Mouse (Mus musculus) hindbrain, embryonic 16.5 days (tissue): Measurements from ENCODE around the gene Iqsec1. TPM values are rescaled to one million over a fixed set of nuclear protein-coding genes. Genes with fewer than 3 reads are reported as not detected.

Experiments used
- ATAC-seq: fragments of 200-750 bp; cut with Nextera tagmentation; 2 replicates; pipeline ENCODE4 v1.8.0; 2017; ENCODE audit warnings: moderate TSS enrichment, moderate library complexity
- H3K27ac ChIP-seq: fragments of 300-500 bp; sonication (generic); 2 replicates; pipeline ENCODE4 v1.5.1; 2014; ENCODE audit warnings: low read depth, mild to moderate bottlenecking, control low read depth, low read length, moderate library complexity
- H3K27me3 ChIP-seq: fragments of 300-500 bp; sonication (generic); replicated peaks from 2 replicates; pipeline ENCODE4 v1.6.1; 2014; ENCODE audit warnings: low read length; ENCODE audit not compliant: control insufficient read depth, insufficient read depth
- H3K36me3 ChIP-seq: fragments of 300-500 bp; sonication (generic); 2 replicates; pipeline ENCODE4 v1.6.1; 2014; ENCODE audit warnings: mild to moderate bottlenecking, low read length, moderate library complexity, mixed read lengths; ENCODE audit not compliant: control insufficient read depth, insufficient read depth
- H3K4me1 ChIP-seq: fragments of 300-500 bp; sonication (generic); 2 replicates; pipeline ENCODE4 v1.6.1; 2014; ENCODE audit warnings: low read depth, low read length; ENCODE audit not compliant: control insufficient read depth, insufficient read depth
- H3K4me2 ChIP-seq: fragments of 300-500 bp; sonication (generic); 2 replicates; pipeline ENCODE4 v1.6.1; 2014; ENCODE audit warnings: mild to moderate bottlenecking, low read length, control low read depth, moderate library complexity
- H3K4me3 ChIP-seq: fragments of 300-500 bp; sonication (generic); 2 replicates; pipeline ENCODE4 v1.5.1; 2014; ENCODE audit warnings: mild to moderate bottlenecking, low read length, control low read depth, moderate library complexity
- H3K9ac ChIP-seq: fragments of 300-500 bp; sonication (generic); 2 replicates; pipeline ENCODE4 v1.6.1; 2014; ENCODE audit warnings: low read depth, mild to moderate bottlenecking, control low read depth, low read length, moderate library complexity
- H3K9me3 ChIP-seq: fragments of 300-500 bp; sonication (generic); 2 replicates; pipeline ENCODE4 v1.6.1; 2014; ENCODE audit warnings: mild to moderate bottlenecking, low read length, moderate library complexity; ENCODE audit not compliant: control insufficient read depth
- WGBS: fragments of 180-500 bp; shearing (Covaris S2); extraction: QIAGEN DNeasy Blood & Tissue Kit; methylation state at CpG from one replicate; pipeline ENCODE4 v1.1.7; 2014; 5-methylcytosine and 5-hydroxymethylcytosine counted together
- polyA plus RNA-seq: library from polyadenylated mRNA; unstranded; fragments of >200 nt; fragmentation: Nextera tagmentation; extraction: Ambion mirVana; gene quantifications from 2 replicates; pipeline ENCODE4 v1.2.1, GENCODE M21; 2015

Iqsec1 gene
- polyA plus RNA-seq, 1 experiment from 2014 or later: 25.8 TPM

GRCm38 (mm10) chr6:90763959-90764591 is 224.4 kb downstream of the Iqsec1 start:
- ATAC-seq: peak; percentile 67
- no peaks in the 10 kb centered on the region for H3K27me3 ChIP-seq
- WGBS: 29% methylated on average over 18 of the region's 18 CpGs
- H3K36me3 ChIP-seq: no peaks in the 10 kb centered on the region
- peaks cover 34% of the 10 kb centered on the region for H3K4me1 ChIP-seq
- peak overlapping the region; percentile 38 for H3K9ac ChIP-seq
- no peaks in the 10 kb centered on the region for H3K9me3 ChIP-seq
- peak overlapping the region; percentile 70 for H3K27ac ChIP-seq
- H3K4me2 ChIP-seq: peak overlapping the region; percentile 29; the same call in 1 of the 2 replicates
- H3K4me3 ChIP-seq: no peak overlapping the region

DNA sequence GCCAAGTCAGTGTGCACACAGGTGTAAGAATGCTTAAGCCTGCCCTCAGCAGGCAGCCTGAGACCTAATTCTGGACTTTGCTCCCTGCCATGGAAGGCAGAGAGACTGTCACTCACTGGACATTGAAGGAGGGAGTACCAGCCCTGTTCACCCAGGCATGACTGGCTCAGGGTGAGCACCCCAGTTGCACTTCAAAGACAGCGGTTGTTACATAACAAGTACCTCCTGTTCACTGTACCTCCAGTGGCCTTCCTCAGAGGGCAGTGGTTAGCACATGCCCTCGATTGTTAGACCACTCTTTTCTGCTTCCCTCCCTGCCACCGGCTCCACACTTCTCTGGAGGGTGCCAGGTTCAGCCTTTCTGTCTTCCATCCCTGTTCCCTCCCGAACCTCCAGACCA is 225.2 kb downstream of the Iqsec1 start:
- Histone ChIP-seq H3K27ac (no peak overlapping the region), H3K4me3 (no peak overlapping the region), H3K36me3 (no peaks in the 10 kb centered on the region), H3K9me3 (no peaks in the 10 kb centered on the region), H3K4me1 (peaks cover 34% of the 10 kb centered on the region), H3K27me3 (no peaks in the 10 kb centered on the region), H3K9ac (no peak overlapping the region), H3K4me2 (no peak overlapping the region; the same call in 1 of the 2 replicates)
- WGBS: 65% methylated on average over 4 of the region's 4 CpGs
- ATAC-seq: no peak

- ATAC-seq: no peak
- WGBS: 63% methylated on average over 2 of the region's 2 CpGs
- no peaks in the 10 kb centered on the region for H3K27me3 ChIP-seq
- H3K36me3 ChIP-seq: no peaks in the 10 kb centered on the region
- H3K4me3 ChIP-seq: no peak overlapping the region
- no peak overlapping the region for H3K9ac ChIP-seq
- peaks cover 38% of the 10 kb centered on the region for H3K4me1 ChIP-seq
- H3K27ac ChIP-seq: no peak overlapping the region
- no peaks in the 10 kb centered on the region for H3K9me3 ChIP-seq
- H3K4me2 ChIP-seq: no peak overlapping the region
These were observed 226.3 kb downstream of the Iqsec1 start for GRCm38 (mm10) chr6:90762120-90762736.

- ATAC-seq: no peak
- peaks cover 38% of the 10 kb centered on the region for H3K4me1 ChIP-seq
- H3K9me3 ChIP-seq: no peaks in the 10 kb centered on the region
- no peak overlapping the region for H3K4me2 ChIP-seq
- WGBS: 92% methylated on average over 4 of the region's 4 CpGs
- H3K27me3 ChIP-seq: no peaks in the 10 kb centered on the region
- H3K9ac ChIP-seq: no peak overlapping the region
- H3K27ac ChIP-seq: no peak overlapping the region
- no peak overlapping the region for H3K4me3 ChIP-seq
- no peaks in the 10 kb centered on the region for H3K36me3 ChIP-seq
These were observed 227.0 kb downstream of the Iqsec1 start for GRCm38 (mm10) chr6:90761301-90762056.

GRCm38 (mm10) chr6:90760886-90761285 is 227.6 kb downstream of the Iqsec1 start:
- WGBS: 59% methylated on average over 5 of the region's 5 CpGs
- Histone ChIP-seq H3K4me1 (peaks cover 38% of the 10 kb centered on the region), H3K27ac (no peak overlapping the region), H3K9me3 (no peaks in the 10 kb centered on the region), H3K9ac (no peak overlapping the region), H3K36me3 (no peaks in the 10 kb centered on the region), H3K4me3 (no peak overlapping the region), H3K27me3 (no peaks in the 10 kb centered on the region), H3K4me2 (no peak overlapping the region)
- no peak for ATAC-seq

DNA sequence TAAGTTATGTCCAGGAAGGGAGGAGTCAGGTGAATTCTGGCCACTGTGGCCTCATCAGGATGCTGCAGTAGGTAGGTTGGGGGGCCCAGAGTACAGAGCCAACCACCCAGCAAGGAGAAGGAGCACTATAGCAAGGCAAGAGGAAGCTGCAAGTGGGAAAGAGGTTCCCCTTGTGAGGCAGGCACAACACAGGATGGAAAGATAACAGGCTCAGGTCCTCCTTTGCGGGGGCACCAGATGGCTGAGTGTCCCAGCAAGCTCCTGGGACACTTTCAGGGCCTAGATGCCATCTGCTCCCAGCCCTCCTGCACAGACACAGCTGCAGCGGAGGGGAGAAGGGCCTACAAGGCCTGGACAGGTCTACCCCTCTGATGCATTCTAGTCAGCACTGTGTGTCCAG is 228.7 kb downstream of the Iqsec1 start:
- Histone ChIP-seq H3K36me3 (no peaks in the 10 kb centered on the region), H3K27ac (peak overlapping the region; percentile 41), H3K4me2 (no peak overlapping the region), H3K4me3 (no peak overlapping the region), H3K4me1 (peaks cover 35% of the 10 kb centered on the region), H3K27me3 (no peaks in the 10 kb centered on the region), H3K9me3 (no peaks in the 10 kb centered on the region), H3K9ac (no peak overlapping the region)
- WGBS: 37% methylated on average over 2 of the region's 2 CpGs
- ATAC-seq: no peak

- ATAC-seq: no peak
- Histone ChIP-seq H3K4me3 (no peak overlapping the region), H3K36me3 (no peaks in the 10 kb centered on the region), H3K27ac (no peak overlapping the region), H3K9ac (no peak overlapping the region), H3K4me1 (peaks cover 21% of the 10 kb centered on the region), H3K4me2 (no peak overlapping the region), H3K9me3 (no peaks in the 10 kb centered on the region), H3K27me3 (no peaks in the 10 kb centered on the region)
- WGBS: 85% methylated on average over 2 of the region's 2 CpGs
These were observed 230.3 kb downstream of the Iqsec1 start for GRCm38 (mm10) chr6:90758155-90758554.

DNA sequence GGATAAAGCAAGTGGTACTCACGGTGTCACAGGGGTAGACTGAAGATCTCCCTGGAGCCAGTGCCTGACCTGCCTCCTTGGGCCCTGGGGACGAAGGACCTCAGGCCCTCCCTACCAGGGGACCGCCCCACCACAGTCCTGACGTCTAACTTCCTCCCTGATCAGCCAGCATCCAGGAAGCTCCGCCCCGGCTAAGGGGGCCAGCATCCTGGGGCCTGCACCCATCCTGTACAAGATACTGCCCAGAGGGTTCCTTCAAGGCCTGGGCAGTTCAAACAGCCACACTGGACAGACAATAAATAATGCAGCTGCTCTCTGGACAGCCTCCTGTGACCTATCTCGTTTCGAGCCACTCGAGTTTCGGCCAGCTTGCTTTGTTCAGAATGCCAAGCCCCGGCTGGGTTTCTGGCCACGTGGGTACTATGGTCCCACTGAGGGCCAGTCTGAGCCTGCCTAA is 231.0 kb downstream of the Iqsec1 start:
- no peak overlapping the region for H3K9ac ChIP-seq
- H3K9me3 ChIP-seq: no peaks in the 10 kb centered on the region
- H3K4me2 ChIP-seq: no peak overlapping the region
- no peaks in the 10 kb centered on the region for H3K36me3 ChIP-seq
- H3K27me3 ChIP-seq: no peaks in the 10 kb centered on the region
- no peak for ATAC-seq
- 65% methylated on average over 12 of the region's 12 CpGs for WGBS
- H3K27ac ChIP-seq: no peak overlapping the region
- H3K4me1 ChIP-seq: peaks cover 21% of the 10 kb centered on the region
- H3K4me3 ChIP-seq: no peak overlapping the region

GRCm38 (mm10) chr6:90756561-90756960 is 231.9 kb downstream of the Iqsec1 start:
- WGBS: 82% methylated on average over 5 of the region's 5 CpGs

More at GRCm38 (mm10) chr6:90756561-90756960, 231.9 kb downstream of the Iqsec1 start:
- no peaks in the 10 kb centered on the region for H3K9me3 ChIP-seq
- H3K4me3 ChIP-seq: no peak overlapping the region
- no peak overlapping the region for H3K9ac ChIP-seq
- H3K27me3 ChIP-seq: no peaks in the 10 kb centered on the region
- H3K27ac ChIP-seq: no peak overlapping the region
- H3K36me3 ChIP-seq: no peaks in the 10 kb centered on the region
- H3K4me2 ChIP-seq: no peak overlapping the region
- H3K4me1 ChIP-seq: peaks cover 18% of the 10 kb centered on the region
- no peak for ATAC-seq
